Mouse (Mus musculus): Measurements from ENCODE around the gene Papolg. TPM values are rescaled to one million over a fixed set of nuclear protein-coding genes. Genes with fewer than 3 reads are reported as not detected.

Gene Papolg
- polyA plus RNA-seq, 1 experiment from 2014 or later, result 19.7 TPM

GRCm38 (mm10) chr11:23846016-23846815, 48.8 kb downstream of the Papolg start:
- WGBS, result 78% methylated on average over 22 of the region's 22 CpGs
- Histone ChIP-seq H3K36me3 (no peaks in the 10 kb centered on the region), H3K9me3 (replicated peaks) (no peaks in the 10 kb centered on the region), H3K4me3 (no peak overlapping the region), H3K27me3 (ENCODE audit: low read depth, poor library complexity, severe bottlenecking) (no peaks in the 10 kb centered on the region), H3K27ac (peak overlapping the region; percentile 44; the same call in 1 of the 2 replicates), H3K4me1 (peaks cover 21% of the 10 kb centered on the region)
- no peak for DNase-seq (ENCODE audit: low spot score)

GRCm38 (mm10) chr11:23823244-23823643, 71.8 kb downstream of the Papolg start:
- H3K27ac ChIP-seq, result no peak overlapping the region
- no peak for DNase-seq (ENCODE audit: low spot score)
- 82% methylated on average over 3 of the region's 3 CpGs for WGBS
- H3K4me1 ChIP-seq, result no peaks in the 10 kb centered on the region
- no peaks in the 10 kb centered on the region for H3K9me3 ChIP-seq (replicated peaks)
- H3K4me3 ChIP-seq, result no peak overlapping the region
- no peaks in the 10 kb centered on the region for H3K36me3 ChIP-seq
- no peaks in the 10 kb centered on the region for H3K27me3 ChIP-seq (ENCODE audit: low read depth, poor library complexity, severe bottlenecking)

- H3K36me3 ChIP-seq, result no peaks in the 10 kb centered on the region
- H3K4me1 ChIP-seq, result no peaks in the 10 kb centered on the region
- H3K27ac ChIP-seq, result no peak overlapping the region
- H3K9me3 ChIP-seq (replicated peaks), result no peaks in the 10 kb centered on the region
- 88% methylated on average over 2 of the region's 2 CpGs for WGBS
- H3K27me3 ChIP-seq (ENCODE audit: low read depth, poor library complexity, severe bottlenecking), result no peaks in the 10 kb centered on the region
- no peak for DNase-seq (ENCODE audit: low spot score)
- H3K4me3 ChIP-seq, result no peak overlapping the region
These were observed 73.4 kb downstream of the Papolg start for GRCm38 (mm10) chr11:23821652-23822051.

- Histone ChIP-seq H3K4me3 (no peak overlapping the region), H3K4me1 (no peaks in the 10 kb centered on the region), H3K36me3 (no peaks in the 10 kb centered on the region), H3K27ac (no peak overlapping the region), H3K9me3 (replicated peaks) (no peaks in the 10 kb centered on the region), H3K27me3 (ENCODE audit: low read depth, poor library complexity, severe bottlenecking) (no peaks in the 10 kb centered on the region)
- no peak for DNase-seq (ENCODE audit: low spot score)
- WGBS, result 80% methylated on average over 2 of the region's 2 CpGs
These were observed 74.1 kb downstream of the Papolg start for GRCm38 (mm10) chr11:23820977-23821376.

GRCm38 (mm10) chr11:23818745-23819144, 76.3 kb downstream of the Papolg start:
- H3K4me1 ChIP-seq, result no peaks in the 10 kb centered on the region
- H3K27me3 ChIP-seq (ENCODE audit: low read depth, poor library complexity, severe bottlenecking), result no peaks in the 10 kb centered on the region
- H3K27ac ChIP-seq, result no peak overlapping the region
- H3K36me3 ChIP-seq, result no peaks in the 10 kb centered on the region
- no peak for DNase-seq (ENCODE audit: low spot score)
- H3K4me3 ChIP-seq, result no peak overlapping the region
- H3K9me3 ChIP-seq (replicated peaks), result no peaks in the 10 kb centered on the region
- WGBS, result 80% methylated on average over 1 of the region's 1 CpGs

Other genes with a start within 250 kb of the Papolg start
- 28.9 and 30.3 TPM in 2 replicates for gene Pus10, start 229.6 kb downstream of the Papolg start, polyA plus RNA-seq (2016; fragmentation: Nextera tagmentation; extraction: Ambion mirVana)
- 36.6 and 37.6 TPM in 2 replicates for gene Pex13, start 229.3 kb downstream of the Papolg start, polyA plus RNA-seq (2016; fragmentation: Nextera tagmentation; extraction: Ambion mirVana)
- gene Rel, start 124.3 kb downstream of the Papolg start, polyA plus RNA-seq (2016; fragmentation: Nextera tagmentation; extraction: Ambion mirVana), result 0.94 and 0.96 TPM in 2 replicates
- not detected in 2 replicates for gene A830031A19Rik, start 179.8 kb upstream of the Papolg start, polyA plus RNA-seq (2016; fragmentation: Nextera tagmentation; extraction: Ambion mirVana)
- 41.4 and 75.0 TPM in 2 replicates for gene Bcl11a, start 182.8 kb upstream of the Papolg start, polyA plus RNA-seq (2016; fragmentation: Nextera tagmentation; extraction: Ambion mirVana)

Data from limb, embryonic 10.5 days (tissue).